Mouse (Mus musculus) kidney, adult 8-10 months (tissue): ENCODE results near the gene Tcf3.
A peak's percentile ranks its signal among the peaks of the same experiment; 100 is the strongest.

Experiments used
- DNase-seq, 2 experiments: peaks; one replicate each; pipeline ENCODE4 v3.0.0; 2022

Gene Tcf3

DNA sequence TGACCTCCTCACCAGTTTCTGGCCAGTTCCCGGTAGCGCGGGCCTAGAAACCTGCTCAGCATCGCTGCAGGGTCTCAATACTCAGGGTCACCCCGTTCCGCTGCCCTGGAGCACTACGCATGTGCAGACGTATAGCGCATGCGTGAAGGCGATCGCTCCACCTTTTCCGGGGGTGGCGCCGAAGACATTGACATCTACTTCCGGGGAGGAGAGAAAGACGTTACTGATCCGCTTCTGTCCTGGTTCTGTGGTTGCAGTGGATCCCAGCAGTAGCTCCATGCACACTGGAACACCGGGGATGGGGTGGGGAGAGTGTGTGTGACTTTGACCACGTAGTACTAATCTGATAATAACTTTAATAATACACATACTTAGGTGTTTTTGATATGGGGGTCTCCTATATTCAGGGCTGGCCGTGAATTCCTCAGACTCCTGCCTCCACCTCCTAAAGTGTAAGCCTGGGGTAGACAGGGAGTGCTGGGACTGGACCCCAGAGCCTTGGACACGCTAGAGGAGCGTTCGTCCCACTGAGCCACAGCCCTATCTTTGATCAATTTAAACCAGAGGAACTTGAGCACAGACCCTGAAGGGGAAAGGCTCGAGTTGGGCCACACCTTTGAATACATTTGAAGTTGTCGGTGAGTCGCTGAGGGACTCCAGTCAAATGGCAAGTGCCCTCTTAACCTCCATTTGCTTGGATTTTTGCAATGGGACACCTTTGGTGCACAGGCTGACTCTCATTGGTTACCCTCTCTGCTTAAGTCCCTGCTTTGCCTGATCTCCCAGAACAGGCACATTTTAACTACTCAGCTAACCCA, 26.6 kb downstream of the Tcf3 start, which contains the start of gene Uqcr11:
Gene Uqcr11, minus strand, starts transcription at position 147 of the 818 bp plus-strand sequence.
- DNase-seq = peak; percentile 94

- DNase-seq = no peak
Observed at GRCm38 (mm10) chr10:80405481-80406173, 27.8 kb downstream of the Tcf3 start.

GRCm38 (mm10) chr10:80403044-80403692, 30.3 kb downstream of the Tcf3 start:
- DNase-seq = peak in 1 of 2 experiments; percentile 54

DNA sequence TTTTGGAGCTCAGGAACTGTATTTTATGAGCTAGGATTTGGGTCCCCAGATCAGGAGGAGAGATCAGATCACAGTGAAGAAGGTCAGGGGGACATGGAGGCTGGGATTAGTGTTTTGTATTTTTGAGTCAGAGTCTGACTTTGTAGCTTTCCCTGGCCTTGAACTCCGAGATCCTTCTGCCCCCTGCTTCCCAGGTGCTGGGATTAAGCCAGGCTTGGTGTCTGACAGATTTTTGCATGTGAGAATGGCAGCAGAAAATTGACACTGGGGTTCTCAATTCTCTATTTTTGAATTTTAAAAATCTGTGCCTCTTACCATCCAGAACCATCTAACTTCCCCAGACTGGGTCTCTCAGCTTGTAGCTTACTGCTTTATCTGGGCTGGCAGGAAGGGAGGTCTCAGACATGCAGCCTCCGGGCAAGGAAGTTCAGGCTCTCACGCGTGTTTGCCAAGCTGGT, 32.7 kb downstream of the Tcf3 start:
- no peak for DNase-seq

DNA sequence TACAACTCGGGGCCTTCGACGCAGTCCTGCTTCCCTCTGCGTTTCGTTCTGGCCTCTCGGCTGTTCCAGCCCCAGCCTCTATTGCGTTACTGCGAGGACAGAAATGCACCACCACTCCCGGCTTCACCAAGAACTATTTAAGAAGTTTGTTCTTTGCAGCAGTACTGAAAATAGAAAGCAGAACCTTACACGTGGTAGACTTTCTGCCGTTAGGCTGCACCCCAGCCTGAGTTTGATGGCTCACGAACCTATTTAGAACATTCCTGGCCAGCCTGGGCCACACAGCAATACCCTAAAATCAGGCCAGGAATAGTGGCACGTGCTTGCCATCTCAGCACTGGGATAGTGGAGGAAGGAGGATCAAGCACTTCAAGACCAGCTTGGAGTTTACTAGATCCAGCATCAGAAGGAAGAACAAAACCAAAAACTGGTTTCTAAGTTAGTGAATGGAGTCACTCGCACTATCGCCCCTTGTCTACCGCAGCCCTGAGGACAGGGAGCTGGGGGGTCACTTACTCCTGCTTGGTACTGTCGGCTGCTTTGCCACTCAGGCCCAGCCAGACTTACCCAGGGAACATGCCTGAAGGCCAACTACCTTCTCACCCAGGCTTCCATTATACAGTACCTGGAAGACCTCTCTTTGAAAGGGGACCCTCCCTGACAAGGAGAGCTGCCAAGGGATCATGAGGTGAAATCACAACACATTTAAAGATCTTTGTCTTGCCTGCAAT, 33.3 kb downstream of the Tcf3 start:
- no peak for DNase-seq

DNA sequence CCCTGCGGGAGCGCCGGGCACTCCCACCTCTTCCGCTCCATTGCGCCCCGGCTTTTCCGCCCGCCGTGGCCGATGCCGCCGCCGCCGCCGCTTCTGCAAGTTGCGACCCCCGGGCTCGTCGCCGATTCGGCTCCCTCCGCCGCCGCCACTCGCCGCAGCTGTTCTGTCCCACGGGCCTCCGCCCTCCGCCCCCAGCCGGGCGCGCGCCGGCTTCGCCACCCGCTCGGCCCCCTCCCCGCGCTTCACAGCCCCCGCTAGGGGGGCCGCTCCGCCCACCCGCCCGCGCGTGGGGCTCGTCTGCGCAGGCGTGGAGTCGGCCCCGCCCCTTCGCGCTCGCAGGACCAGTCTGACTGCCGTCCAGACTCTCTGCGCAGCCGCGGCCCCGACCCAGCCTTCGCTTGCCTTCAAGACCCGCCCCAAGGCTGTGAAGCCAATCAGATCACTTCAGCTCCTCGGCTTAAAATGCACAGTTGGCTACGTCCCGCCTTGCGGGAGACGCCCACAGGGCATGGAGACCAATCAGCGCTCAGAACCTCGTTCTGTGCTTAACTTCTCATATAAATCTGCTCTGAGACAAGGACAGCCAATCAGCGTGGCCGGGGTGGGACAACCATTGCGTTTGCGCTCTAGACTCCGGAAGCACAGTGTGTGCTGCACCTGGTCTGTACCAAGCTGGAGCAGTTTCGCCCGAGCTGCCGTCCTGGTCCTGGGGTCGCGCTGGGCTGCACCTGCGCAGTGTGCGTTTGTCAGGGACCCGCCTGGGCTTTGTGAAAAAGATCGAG, 34.1 kb downstream of the Tcf3 start, which contains the start of gene Mbd3:
Gene Mbd3, minus strand, starts transcription at position 360 of the 782 bp plus-strand sequence.
- DNase-seq = peak; percentile 99 to 100

- DNase-seq = peak; percentile 97 to 98
Observed at GRCm38 (mm10) chr10:80398719-80399190, 34.7 kb downstream of the Tcf3 start.

- DNase-seq = no peak
Observed at GRCm38 (mm10) chr10:80398174-80398535, 35.3 kb downstream of the Tcf3 start.

- DNase-seq = no peak
Observed at GRCm38 (mm10) chr10:80397524-80398173, 35.8 kb downstream of the Tcf3 start.

DNA sequence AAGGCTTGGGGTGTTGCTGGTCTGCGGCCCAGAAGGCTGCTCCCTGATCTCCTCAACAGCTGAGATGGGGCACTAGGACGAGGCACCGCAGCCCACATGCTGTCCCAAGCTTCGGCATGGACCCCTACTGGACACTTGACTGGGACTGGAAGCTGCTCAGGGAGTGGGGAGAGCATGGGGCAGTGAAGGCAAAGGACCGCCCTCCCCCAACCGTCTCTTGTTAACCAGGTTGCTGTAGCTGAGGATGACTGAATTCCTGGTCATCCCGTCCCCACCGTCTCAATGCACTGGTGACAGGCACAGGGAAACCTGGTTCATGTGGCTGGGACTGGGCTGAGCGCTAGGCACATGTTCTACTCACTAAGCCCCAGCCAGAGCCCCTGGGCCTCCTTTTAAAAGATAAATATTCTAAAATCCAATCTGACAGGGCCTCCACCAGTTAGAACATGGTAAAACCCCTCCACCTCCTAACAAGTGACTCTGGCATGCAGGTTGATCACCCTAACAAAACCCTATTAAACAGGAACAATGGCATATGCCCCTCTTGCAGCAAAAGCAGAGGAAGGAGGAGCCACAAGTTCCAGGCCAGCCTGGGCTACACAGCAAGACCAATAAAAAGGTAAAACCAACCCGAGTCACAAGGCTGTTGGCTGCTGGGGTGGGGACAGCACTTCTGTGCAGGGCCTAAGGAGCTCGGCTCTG, 36.5 kb downstream of the Tcf3 start:
- DNase-seq = no peak

DNA sequence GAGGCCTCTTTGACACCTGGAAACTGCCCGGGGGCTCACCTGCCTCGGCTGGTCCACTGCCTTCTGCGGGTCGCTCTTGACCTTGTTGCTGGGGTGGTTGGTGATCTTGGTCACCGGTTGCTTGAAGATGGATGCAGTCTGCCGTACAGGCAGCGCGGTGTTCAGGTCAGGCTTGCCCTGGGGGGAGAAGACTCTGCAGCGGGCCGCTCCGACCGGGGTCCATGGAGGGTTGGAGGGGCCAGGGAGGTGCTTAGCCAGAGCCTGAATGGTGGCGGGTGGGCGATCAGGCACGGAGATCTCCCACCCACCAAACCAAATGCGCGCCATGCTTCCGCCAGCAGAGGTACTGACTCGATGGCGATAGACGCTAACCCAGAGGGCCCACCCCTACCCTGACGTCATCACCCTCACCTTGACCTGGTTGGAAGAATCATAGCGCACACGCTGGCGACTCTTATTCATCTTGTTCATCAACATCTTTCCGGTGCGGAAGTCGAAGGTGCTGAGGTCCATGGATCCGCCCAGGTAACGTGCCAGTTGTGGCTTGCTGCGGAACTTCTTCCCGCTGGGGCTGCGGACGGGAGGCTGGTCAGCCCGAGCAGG, 38.3 kb downstream of the Tcf3 start:
- no peak for DNase-seq

- peak; percentile 65 to 67 for DNase-seq
Observed at GRCm38 (mm10) chr10:80392687-80393086, 40.8 kb downstream of the Tcf3 start.

DNA sequence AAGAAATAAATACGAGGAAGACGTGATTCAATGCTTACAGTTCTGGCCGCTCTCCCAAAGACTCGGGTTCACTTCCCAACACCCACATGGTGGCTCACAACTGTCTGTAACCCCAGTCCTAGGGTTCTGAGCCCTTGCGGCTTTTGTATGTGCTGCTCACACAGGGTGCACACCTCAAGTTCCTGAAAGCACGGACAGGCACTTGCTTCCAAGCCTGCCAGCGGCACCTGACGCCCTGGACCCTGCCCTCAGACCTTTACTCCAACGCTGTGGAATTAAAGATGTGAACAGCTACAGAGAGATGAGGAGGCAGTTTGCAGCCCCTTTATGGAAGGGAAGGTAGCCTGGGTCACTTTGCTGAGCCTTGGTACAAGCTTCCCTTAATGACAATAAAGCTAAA, 42.8 kb downstream of the Tcf3 start:
- peak in 1 of 2 experiments; percentile 49 for DNase-seq

- DNase-seq = no peak
Observed at GRCm38 (mm10) chr10:80389185-80389708, 44.2 kb downstream of the Tcf3 start.

DNA sequence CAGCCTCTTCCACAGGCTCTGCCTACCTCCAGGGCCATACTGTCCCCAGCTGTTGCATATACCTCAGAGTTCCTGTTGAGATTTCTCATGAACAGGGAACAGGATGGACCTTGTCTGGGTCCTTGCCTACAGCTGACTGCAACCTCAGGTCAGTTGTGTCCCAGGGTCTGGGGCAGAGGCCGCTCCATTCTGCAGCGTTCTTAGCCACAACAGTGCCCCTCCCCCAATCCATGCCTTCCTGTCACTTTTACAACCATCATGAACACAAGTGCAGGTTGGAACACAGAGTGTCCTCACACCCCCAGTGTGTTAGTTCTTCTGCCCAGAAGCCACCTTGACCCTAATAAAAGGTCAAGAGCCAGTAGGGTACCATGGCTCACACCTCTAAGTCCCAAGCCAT, 44.7 kb downstream of the Tcf3 start:
- no peak for DNase-seq

GRCm38 (mm10) chr10:80387522-80387959, 45.9 kb downstream of the Tcf3 start, which contains the start of gene Mex3d:
Gene Mex3d, minus strand, starts transcription at chr10:80387659.
- DNase-seq = peak; percentile 76 to 83

- no peak for DNase-seq
Observed at GRCm38 (mm10) chr10:80386735-80387471, 46.5 kb downstream of the Tcf3 start.

- DNase-seq = no peak
Observed at GRCm38 (mm10) chr10:80385811-80386734, 47.4 kb downstream of the Tcf3 start.
